Mouse (Mus musculus) stomach, adult 2 months (tissue): ENCODE measurements around the gene Tnni3. TPM values are rescaled to one million over a fixed set of nuclear protein-coding genes. Genes with fewer than 3 reads are reported as not detected.

ENCODE experiments used
- polyA plus RNA-seq: library from polyadenylated mRNA; depleted of rRNA; stranded (reverse); fragments of >200 nt; gene quantifications from 2 replicates; pipeline ENCODE4 v1.2.3, GENCODE M21; 2012; rRNA removed

The Tnni3 gene
- 323 and 819 TPM in 2 replicates for polyA plus RNA-seq

GRCm38 (mm10) chr7:4524212-4524922, at the start of gene Tnni3:
Tnni3 (minus strand) TSS chr7:4524229.

GRCm38 (mm10) chr7:4547221-4547641, 23.2 kb upstream of the Tnni3 start, which contains the start of gene Syt5:
Syt5 (minus strand) TSS chr7:4547541.

GRCm38 (mm10) chr7:4532005-4532729, 8.1 kb upstream of the Tnni3 start, which contains the start of gene Dnaaf3:
Dnaaf3 (minus strand) TSS chr7:4532453.

GRCm38 (mm10) chr7:4516332-4517050, 7.5 kb downstream of the Tnni3 start, which contains the start of gene Tnnt1:
Tnnt1 (minus strand) TSS chr7:4516382.

GRCm38 (mm10) chr7:4501558-4502397, 22.3 kb downstream of the Tnni3 start, which contains the start of gene Ppp1r12c:
Ppp1r12c (minus strand) TSS chr7:4501680.

Other genes with a start within 250 kb of the Tnni3 start
- gene Ncr1, start 186.5 kb downstream of the Tnni3 start, polyA plus RNA-seq, result 0.08 TPM in 1 of 2 replicates, not detected in the other
- not detected in 2 replicates for gene Gp6, start 126.5 kb downstream of the Tnni3 start, polyA plus RNA-seq
- gene Rdh13, start 78.6 kb downstream of the Tnni3 start, polyA plus RNA-seq, result 12.7 and 16.0 TPM in 2 replicates
- 26.8 and 36.5 TPM in 2 replicates for gene Eps8l1, start 63.6 kb downstream of the Tnni3 start, polyA plus RNA-seq
- 50.5 and 87.0 TPM in 2 replicates for gene Ppp1r12c, start 22.5 kb downstream of the Tnni3 start, polyA plus RNA-seq
- gene Tnnt1, start 7.8 kb downstream of the Tnni3 start, polyA plus RNA-seq, result 0.67 and 1.7 TPM in 2 replicates
- gene Dnaaf3, start 8.2 kb upstream of the Tnni3 start, polyA plus RNA-seq, result 2.5 and 2.6 TPM in 2 replicates
- 3.7 and 3.8 TPM in 2 replicates for gene Syt5, start 23.3 kb upstream of the Tnni3 start, polyA plus RNA-seq
- 7.3 and 7.4 TPM in 2 replicates for gene Ptprh, start 79.8 kb upstream of the Tnni3 start, polyA plus RNA-seq
- 5.9 and 8.5 TPM in 2 replicates for gene Tmem86b, start 107.2 kb upstream of the Tnni3 start, polyA plus RNA-seq
- 60.2 and 68.9 TPM in 2 replicates for gene Ppp6r1, start 134.8 kb upstream of the Tnni3 start, polyA plus RNA-seq
- 29.1 and 32.0 TPM in 2 replicates for gene Hspbp1, start 160.8 kb upstream of the Tnni3 start, polyA plus RNA-seq
- 2.5 and 3.5 TPM in 2 replicates for gene Brsk1, start 166.4 kb upstream of the Tnni3 start, polyA plus RNA-seq
- 15.3 and 16.5 TPM in 2 replicates for gene Tmem150b, start 201.0 kb upstream of the Tnni3 start, polyA plus RNA-seq
- 98.9 and 123 TPM in 2 replicates for gene Kmt5c, start 215.9 kb upstream of the Tnni3 start, polyA plus RNA-seq
- 7.0 and 10.5 TPM in 2 replicates for gene Cox6b2, start 228.9 kb upstream of the Tnni3 start, polyA plus RNA-seq
- not detected in 2 replicates for gene Fam71e2, start 247.1 kb upstream of the Tnni3 start, polyA plus RNA-seq